Mouse (Mus musculus) right cerebral cortex, postnatal 14 days (tissue): ENCODE results near the gene Slc34a3.

Source experiments
- DNase-seq: peaks from one replicate; pipeline ENCODE4 v3.0.0; 2022

Gene Slc34a3

GRCm38 (mm10) chr2:25193330-25193770 is 40.8 kb downstream of the Slc34a3 start:
- DNase-seq, result peak; percentile 72

GRCm38 (mm10) chr2:25187841-25188240 is 46.3 kb downstream of the Slc34a3 start:
- no peak for DNase-seq

GRCm38 (mm10) chr2:25186575-25186930 is 47.6 kb downstream of the Slc34a3 start:
- no peak for DNase-seq

- peak; percentile 60 for DNase-seq
Observed at GRCm38 (mm10) chr2:25185625-25186574, 48.3 kb downstream of the Slc34a3 start.

GRCm38 (mm10) chr2:25184496-25184895 is 49.7 kb downstream of the Slc34a3 start:
- DNase-seq, result no peak

- DNase-seq, result no peak
Observed at GRCm38 (mm10) chr2:25183336-25183735, 50.8 kb downstream of the Slc34a3 start.

GRCm38 (mm10) chr2:25182664-25183063 is 51.5 kb downstream of the Slc34a3 start:
- no peak for DNase-seq

- DNase-seq, result no peak
Observed at GRCm38 (mm10) chr2:25181891-25182397, 52.2 kb downstream of the Slc34a3 start.

GRCm38 (mm10) chr2:25180973-25181890 is 52.9 kb downstream of the Slc34a3 start:
- DNase-seq, result peak; percentile 43

GRCm38 (mm10) chr2:25180478-25180903 is 53.7 kb downstream of the Slc34a3 start, which contains the start of gene Nrarp:
TSS of gene Nrarp (plus strand) at chr2:25180758.
- DNase-seq, result peak; percentile 95

- DNase-seq, result no peak
Observed at GRCm38 (mm10) chr2:25179566-25180217, 54.5 kb downstream of the Slc34a3 start.
